Mouse (Mus musculus) cerebellum, adult 18-20 months (tissue): Measurements from ENCODE around the gene Klf12.

ENCODE experiments used
- DNase-seq, 2 experiments: peaks; one replicate each; pipeline ENCODE4 v3.0.0; 2021

Klf12 gene

DNA sequence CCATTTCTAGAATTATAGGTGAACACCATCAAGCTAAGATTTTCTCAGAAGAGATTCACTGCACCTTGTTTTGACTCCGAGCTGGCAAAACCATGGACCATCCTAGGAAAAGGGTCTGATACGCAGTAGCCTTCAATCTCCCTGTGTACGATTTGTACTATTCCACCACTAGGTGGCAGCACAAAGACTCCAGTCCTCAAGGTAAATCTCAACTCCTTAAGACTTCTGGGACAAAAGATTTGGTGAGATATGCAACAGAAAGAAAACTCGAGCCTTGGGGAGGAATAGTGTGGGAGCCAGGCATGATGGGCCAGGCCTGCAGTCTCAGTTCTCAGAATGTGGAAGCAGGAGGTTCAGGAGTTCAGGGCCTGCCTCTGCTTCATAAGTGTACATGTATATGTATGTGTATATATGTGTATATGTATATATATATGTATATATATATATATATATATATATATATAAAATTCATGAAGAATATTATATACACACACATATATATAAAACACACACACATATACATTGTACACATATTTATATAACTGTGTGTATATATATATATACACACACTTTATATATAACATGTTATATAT is 274.6 kb downstream of the Klf12 start:
- peak; percentile 50 to 51 for DNase-seq

DNA sequence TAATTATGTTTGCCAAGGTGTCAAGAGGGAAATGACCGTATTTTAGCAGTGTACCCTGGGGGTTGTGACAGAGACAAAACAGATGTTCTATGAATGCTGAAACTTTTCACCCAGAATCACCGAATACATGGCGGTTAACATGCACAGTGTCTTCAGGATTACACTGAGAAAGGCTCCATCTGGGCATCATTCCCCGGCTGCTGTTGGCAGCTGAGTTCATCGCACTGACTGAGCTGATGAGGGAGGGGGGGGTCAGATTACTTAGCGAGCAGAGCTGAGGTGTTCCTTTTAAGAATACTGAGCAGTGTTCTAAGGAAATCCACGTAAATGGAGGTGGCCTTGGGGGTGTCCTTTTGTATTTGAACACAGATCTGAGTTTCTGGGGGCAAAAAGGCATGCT is 301.0 kb downstream of the Klf12 start:
- no peak for DNase-seq

DNA sequence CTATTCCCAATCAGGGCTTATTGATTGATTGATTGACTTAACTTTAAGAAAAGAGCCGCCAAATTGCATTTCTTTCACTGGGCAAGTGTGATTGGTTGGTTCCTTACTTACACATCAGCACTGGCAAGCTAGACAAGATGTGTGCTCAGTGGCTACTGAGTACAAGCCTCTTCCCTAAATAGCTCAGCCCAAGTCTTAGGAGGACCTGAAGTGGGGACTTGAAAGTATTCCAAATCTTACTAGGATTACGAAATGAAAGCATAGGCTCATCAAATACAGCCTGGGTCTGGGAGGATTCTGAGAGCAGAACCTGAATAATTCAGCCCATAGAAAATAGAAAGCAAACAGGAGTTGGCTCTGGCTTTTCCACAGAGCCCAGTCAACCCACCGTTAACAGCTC is 303.3 kb downstream of the Klf12 start:
- no peak for DNase-seq

DNA sequence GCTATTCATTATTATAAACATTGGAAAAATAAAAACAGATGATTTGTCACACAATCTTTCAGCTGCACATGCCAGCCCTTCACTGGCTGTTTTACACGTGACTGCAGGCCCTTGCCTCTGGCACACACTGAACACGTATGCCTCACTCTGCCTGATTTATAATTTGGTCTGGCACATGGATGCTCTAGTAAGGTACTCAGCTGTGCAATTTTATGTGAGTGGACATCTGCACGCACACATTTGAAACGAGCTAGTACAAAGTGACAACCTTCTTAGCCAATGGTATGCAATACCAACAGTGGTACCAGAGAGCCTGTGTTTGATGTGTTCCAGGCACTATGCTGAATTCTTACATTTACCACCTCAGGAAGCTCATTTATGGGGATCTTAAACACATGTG is 316.6 kb downstream of the Klf12 start:
- DNase-seq: no peak

DNA sequence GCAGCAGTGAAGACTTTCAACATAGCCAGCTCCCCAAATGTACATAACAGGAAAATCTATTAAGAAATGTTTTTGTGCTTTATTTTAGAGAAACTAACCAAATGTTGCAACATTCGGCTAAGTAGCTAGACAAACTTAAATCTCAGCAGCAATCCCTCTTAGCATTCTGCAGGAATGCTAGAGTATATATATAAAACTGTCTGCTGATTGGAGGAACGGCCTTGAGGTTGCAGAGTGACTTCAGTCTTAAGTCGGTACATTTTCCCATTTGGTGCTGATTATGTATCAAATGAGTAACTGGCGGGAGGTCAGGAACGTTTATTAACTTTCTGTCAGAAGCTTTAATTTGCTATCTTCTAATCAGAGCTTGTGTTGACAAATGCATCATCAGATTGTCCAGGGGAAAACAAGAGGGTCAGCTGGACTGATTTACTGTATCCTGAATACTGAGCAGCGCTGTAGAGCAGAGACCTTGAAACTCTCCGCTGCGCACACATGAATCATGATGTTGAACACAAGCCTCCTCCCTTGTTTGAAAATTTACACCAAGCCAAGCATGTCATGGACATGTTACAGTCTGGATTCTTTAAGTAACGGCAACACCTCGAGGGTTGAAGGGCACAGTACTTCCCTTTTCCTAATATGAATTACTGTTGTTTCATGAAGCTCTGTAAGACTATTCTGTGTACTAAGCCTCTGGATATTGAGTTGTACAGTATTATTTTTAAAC is 323.8 kb downstream of the Klf12 start:
- no peak for DNase-seq

DNA sequence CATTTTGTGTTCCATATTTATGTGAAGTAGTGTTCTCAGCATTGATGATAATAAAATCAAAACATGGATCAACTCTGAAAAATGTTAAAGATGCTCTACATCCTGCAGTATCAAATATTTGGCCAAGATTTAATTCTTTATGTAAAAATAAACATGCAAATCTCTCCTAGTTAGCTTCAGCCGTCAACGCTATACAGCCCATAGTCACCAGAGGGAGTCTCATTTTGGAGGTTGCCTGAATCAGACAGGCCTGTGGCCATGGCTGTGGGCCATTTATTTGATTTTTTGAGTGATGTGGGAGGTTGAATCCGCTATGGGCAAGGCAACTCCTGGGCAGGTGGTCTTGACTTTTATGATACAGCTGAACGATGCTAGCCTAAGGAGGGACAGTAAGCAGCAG is 329.3 kb downstream of the Klf12 start:
- no peak for DNase-seq

DNA sequence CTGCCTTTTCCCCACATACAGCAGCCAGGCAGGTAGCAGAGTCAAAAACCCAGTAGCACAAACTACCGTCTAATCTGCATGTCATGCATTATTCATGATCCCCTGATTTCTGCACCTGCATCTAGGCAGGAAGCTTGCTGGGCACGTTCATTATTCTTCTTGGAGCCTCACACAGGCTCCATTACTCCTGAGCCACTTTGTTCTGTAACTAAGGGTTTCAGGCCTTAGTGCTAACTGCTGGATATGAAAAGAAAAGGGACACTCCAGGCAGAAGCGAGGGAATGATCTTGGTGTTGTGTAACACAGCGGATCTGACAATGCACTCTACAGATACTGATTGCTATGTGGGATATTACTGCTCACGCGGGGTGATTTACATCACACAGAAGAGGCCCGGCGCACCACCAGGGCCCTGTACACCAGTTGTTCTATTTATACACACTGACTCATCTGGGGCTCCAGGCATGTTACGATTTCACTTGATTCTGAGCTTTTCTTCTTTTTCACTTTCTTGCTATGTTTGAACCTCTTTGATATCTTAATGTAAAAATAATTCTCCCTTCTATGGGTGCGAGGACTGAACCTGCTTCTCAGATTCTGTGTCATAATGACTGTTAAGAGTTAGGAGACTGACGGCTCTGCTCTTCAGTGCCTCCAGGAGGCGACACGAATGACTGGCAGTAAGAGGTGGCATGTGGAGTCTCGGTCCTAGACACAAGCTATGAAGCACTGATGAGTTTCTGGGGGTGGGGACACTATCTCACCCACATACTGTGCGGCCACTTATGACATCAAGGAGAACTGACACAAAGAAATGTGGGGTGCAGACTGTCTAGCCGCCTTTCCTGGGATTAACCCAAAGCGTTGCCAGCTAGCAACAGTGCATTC is 340.0 kb downstream of the Klf12 start:
- DNase-seq: no peak

DNA sequence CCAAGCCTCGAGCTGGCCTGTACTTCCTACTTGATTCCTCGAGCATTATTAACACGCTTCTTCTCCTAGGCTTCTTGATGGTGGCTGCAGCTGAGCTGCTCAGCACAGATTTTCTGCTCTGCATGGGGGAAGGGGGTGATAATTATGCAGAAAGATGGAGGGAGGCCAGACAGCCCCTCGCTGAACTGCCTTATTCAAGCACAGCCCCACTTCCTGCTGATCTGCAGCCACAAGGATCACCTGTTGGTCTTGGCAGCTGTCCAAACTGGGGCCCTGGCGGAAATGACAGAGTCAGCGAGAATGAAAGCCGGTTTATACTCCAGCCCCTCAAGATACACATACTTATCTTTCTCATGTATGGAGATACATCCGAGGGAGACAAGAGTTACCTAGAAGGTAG is 341.3 kb downstream of the Klf12 start:
- DNase-seq: peak; percentile 26 to 30

DNA sequence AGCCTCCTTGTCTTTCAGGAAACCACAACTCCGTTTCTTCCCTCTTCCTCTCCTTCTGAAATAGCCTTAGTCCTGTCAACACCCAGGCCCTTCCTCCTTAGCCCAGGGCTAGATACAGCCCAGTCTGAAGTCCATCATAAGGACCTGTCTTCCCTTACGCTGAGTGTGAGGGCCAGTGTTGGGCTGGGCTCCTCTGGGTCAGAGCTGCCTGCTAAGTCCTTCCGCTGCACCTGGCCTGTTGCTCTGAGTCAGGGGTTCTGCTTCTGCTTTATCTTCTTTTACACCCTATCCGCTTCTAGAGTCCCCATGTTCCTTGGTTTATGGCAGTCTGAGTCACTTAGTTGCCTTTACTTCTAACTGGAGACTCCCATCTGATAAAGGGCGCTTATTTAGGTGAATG is 351.0 kb downstream of the Klf12 start:
- DNase-seq: no peak

DNA sequence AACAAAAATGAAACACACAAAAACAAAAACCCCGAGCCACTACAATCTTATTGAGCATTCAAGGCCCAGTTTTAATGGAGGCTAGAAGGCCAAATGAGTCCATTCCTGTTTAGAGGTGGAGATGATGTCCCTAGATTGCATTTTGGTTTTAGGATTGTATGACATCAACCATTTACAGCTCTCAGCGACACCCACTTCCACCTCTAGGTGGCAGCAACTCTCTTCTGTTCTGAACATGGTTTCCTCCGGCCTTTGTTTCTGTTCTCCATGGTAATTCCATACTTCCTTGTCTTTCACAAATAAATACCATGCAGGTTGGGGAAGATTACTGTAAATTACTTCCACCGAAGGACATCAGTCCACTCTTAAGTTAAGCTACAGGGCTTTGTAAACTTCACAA is 352.6 kb downstream of the Klf12 start:
- DNase-seq: peak; percentile 64 to 78

DNA sequence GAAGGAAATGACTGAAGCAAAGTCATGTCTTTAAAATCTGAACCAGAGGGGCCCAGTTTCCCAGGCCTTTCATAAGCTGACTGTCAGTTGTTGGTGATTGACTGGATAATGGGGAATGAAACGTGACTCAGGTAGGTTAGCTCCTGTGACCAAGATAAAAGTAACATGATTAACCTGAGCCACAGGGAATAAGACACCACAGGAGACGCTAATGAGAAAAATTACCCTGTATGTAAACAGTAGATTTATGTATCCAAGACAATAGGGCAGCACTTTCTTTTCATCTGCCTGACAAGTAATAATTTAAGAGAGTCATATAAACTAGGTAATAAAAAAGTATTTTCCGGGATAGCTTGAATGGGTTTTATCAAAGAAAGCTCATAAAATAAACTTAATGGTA is 372.6 kb downstream of the Klf12 start:
- DNase-seq: no peak

DNA sequence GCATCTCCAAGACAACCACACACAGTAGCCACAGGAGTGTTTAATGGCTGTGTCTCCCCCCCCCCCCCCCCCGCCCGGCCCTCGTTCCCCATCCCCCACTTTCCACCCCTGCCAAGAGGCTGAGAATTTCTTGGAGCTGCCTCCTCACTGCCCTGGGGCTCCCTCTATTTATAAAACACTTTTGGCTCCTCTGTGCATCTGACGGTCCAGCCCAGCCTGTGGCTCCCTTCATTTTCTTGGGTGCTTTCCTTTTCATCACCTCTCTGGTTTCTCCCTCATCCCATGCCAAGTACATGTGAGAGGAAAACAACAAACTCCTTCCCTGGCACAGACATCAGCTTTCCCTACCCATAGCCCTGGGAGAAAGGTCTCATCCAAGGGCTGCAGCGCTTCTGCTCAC is 373.6 kb downstream of the Klf12 start:
- no peak for DNase-seq

DNA sequence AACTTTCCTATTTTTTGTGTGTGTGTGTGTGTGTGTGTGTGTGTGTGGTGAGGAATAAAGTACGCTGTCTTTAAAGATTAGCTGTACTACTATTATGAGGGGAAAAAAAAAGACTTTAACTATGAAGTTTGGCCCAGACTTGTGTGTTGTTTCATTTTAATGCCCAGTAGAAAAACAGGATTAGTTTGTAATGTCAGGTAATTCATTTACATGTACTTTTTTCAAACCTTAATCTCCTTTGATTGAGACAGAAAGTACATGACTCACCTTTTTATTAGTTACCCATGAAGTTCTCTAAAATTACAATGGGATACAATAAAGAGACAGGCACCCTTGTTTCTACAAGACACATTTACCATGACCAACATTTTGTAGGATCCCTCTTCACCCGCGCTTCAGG is 383.6 kb downstream of the Klf12 start:
- no peak for DNase-seq

DNA sequence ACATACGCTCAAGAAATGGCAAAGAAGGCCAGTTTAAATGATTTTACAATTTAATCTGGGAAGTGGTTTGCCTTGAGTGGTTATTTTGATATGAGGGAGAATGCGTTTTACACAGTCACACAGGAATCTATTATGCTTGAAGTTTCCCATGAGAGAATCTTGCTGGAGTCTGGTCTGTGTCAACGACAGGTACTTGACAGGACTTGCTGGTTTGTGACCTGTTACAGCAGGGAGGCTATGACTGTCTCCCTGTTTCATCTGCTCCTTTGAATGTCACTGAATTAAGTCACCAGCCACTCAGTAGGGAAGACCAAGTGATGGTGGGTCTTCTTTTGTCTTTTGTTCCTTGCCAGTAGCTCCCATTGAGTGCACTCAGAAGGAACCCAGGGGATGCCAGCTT is 385.6 kb downstream of the Klf12 start:
- no peak for DNase-seq

DNA sequence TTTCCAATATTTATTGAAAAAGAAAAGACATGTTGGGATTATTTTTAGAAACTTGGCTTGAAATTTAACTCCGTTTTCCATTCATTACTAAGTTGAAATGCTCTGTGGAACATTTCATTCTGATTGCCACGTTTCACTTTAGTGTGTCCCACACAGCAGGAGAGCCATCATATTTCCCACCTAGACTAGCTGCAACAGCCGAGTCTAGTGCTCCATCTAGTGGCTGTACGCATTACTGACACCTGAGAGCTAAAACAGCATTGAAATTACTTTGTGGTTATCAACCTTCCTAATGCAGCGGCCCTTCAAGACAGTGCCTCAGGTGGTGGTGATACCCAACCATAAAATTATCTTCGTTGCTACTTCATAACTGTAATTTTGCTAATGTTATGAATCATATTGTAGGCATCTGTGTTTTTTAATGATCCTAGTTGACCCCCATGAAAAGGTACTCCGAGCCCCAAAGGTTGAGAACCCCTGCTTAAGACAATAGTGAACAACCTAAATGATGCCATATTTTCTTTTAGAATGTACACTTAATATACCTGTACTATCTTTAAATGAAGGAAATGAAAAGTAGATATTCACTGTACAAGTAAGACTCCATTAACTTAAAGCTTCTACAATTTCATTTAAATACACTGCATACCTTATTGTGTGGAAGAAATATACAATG is 389.6 kb downstream of the Klf12 start:
- DNase-seq: peak; percentile 54 to 60

DNA sequence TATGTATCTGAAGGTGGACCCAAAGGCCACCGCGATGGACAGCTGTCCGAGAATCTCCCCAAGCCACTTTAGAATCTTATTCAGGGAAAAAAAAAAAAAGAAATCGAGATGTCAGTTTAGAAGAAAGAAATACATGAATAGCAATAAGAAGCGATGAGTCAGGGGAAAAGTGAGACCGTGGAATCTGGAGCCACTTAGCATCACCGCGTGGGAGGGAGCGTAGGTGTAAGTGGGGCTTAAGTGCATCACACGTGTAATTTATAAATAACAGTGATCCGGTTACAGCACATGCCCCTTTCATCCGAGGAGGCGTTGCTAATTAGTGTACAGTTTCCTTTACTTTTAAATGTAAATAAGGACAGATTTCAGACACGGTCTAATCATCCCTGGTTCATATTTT is 390.4 kb downstream of the Klf12 start:
- DNase-seq: no peak

DNA sequence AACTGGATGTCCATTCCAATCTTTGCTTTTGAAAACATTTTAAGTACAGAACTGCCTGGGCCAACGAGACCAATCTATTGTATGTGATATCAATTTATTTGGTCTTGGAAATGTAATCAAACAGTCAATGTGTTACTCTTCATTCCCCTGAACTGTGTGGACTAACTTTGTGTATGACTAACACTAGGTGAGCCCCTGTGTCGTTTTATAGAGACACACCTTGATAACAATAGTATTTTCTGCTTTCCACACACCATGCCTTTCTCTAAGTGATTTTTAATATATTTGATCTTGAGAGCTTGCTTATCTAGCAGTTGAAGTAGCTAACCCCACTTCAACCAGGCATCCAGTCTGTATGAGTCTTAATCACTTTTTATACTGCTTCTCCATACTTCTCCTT is 398.0 kb downstream of the Klf12 start:
- no peak for DNase-seq

DNA sequence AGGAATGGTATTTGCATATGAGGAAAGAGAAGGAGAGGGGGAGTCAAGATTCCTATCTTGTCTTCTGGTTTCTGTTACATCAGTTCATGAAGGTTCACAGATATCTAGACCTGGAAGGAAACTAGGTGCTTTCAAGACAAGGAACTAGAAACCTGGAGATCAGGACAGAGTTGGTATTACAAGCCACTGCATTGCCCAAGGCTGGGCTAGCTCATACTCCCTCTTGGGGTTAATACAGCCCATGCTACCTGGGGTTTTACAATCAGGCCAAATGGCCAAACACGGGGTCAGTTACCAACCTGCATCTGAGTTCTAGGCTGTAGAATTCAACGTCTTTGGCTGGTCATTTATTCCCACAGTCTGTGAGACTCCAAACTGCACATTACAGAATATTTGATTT is 398.9 kb downstream of the Klf12 start:
- DNase-seq: no peak

DNA sequence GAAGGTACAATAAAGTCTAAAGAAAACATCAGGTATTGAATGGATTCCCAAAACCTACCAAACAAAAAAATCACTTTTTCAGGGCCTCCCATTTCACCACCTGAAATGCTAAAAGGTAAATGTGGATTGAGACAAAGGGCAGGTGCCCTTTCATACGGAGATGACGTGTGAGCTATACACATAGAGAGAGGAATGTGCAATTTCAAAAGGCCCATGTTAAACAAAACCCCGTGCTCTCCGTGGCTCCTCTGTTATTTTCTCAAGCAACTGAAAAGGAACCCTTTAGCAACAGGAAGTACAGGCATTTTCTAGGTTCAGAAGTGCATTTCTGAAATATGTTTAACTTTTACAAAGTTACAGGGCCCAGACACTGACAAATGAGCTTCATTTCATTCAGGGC is 399.4 kb downstream of the Klf12 start:
- DNase-seq: no peak

DNA sequence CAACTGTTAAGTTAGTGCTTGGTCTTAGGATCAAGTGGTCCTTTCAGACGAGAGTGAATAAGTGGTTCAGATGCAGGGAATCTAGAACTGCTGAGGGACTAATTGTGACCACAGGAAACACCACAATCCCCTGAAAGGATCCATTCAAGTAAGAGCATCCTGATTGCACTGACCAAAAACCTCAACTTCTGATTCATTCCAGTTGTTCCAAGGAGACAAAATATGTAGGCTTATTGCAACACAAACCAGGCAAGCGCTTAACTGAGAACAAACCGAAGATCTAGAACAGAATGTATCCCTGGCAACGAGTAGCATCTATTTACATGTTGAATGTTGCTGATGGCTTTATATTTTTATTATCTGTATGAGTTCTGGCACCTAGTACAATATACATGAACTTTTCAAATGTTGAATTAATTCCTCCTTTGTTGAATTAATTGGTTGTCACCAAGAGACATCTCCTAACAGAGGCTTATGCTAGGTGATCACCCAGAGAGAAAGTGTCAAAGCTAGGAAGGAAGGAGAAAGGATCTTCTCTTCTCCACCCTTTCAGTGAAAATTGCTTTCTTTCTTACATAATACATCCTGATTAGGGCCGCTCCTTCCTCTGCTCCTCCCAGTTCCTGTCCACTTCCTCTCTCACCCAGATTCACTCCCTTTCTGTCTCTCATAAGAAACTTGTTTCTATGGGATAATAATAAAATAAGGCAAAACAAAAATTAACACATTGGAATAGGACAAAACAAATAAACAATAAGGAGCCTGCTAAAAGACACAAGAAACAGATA is 407.5 kb downstream of the Klf12 start:
- DNase-seq: no peak

DNA sequence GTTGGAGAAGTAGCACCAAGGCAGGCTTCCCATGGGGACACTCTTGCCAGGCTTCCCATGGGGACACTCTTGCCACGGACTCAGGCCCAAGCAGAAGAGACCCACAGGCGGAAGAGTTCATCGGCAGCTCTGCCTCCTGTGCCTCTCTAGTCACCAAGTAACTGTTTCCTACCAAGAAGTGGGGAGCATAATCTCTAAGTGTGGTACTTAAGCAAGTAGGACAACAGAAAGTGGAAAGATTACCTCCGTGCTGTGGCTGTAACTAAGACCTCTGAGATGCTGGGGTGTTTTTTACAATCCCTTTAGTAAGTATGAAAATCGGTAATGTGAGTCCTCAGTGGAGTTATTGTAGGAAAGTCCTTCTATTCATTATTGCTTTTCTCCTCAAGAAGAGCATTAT is 410.8 kb downstream of the Klf12 start:
- no peak for DNase-seq

DNA sequence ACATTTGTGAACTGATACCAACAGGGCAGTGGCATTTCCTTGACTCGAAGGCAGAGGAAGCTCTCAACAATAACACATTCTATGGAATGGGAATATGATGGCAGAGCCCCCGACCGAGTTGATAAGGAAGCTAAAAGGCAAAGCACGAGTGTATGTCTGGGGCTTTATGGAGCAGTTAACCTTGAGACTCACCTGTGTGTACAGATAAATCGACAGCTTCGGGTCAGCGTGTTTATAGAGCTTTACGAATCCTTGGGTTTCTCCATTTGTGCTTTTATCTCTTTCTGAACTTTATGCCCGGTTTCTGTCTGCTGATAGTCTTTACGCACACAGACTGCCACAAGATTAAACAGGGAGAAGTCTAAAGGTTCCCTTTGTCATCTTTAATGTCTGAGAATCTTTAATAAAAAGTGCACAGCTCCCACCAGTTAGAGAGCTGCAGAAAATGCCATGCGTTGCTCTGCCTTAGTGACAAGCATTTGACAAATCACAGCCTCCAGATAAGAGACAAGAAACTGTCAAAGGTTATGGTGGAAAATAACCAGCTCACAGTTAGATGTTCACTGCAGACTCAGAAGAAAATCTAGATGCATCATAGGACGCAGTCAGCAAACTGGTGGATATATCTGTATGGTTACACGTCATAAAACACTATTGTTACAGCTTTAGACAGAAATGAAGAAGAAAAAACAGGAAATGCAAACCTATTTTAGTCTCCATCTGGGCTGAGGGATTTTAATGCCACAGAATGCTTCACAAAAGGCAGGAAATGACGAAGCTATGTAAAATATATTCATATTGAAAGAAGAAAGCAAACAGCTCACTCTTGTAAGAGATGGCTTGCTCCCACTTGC is 428.1 kb downstream of the Klf12 start:
- DNase-seq: no peak
